Mouse (Mus musculus) limb, embryonic 14.5 days (tissue): ENCODE results near the gene Asap3. TPM values are rescaled to one million over a fixed set of nuclear protein-coding genes. Genes with fewer than 3 reads are reported as not detected.

Experiments used
- ATAC-seq: fragments of 200-750 bp; cut with Nextera tagmentation; 2 replicates; pipeline ENCODE4 v1.8.0; 2017; ENCODE audit warnings: low read depth, moderate number of reproducible peaks, moderate TSS enrichment; ENCODE audit not compliant: low FRiP score
- DNase-seq: peaks from one replicate; pipeline ENCODE4 v3.0.0-alpha.2; 2015; ENCODE audit warnings: low spot score
- H3K27ac ChIP-seq: fragments of 300-500 bp; sonication (generic); replicated peaks from 2 replicates; pipeline ENCODE4 v1.5.1; 2014; ENCODE audit warnings: low read depth, mild to moderate bottlenecking, low read length, moderate library complexity, mixed read lengths
- H3K27me3 ChIP-seq: fragments of 300-500 bp; sonication (generic); 2 replicates; pipeline ENCODE4 v1.6.1; 2014; ENCODE audit warnings: low read length, mixed read lengths; ENCODE audit not compliant: control insufficient read depth, insufficient read depth
- H3K36me3 ChIP-seq: fragments of 300-500 bp; sonication (generic); 2 replicates; pipeline ENCODE4 v1.6.1; 2014; ENCODE audit warnings: mild to moderate bottlenecking, low read length, moderate library complexity, mixed read lengths; ENCODE audit not compliant: control insufficient read depth, insufficient read depth
- H3K4me1 ChIP-seq: fragments of 300-500 bp; sonication (generic); 2 replicates; pipeline ENCODE4 v1.6.1; 2014; ENCODE audit warnings: antibody characterized with exemption, low read length, mixed read lengths; ENCODE audit not compliant: control insufficient read depth, insufficient read depth
- H3K4me2 ChIP-seq: fragments of 300-500 bp; sonication (generic); replicated peaks from 2 replicates; pipeline ENCODE4 v1.6.1; 2014; ENCODE audit warnings: low read depth, mild to moderate bottlenecking, low read length, moderate library complexity; ENCODE audit not compliant: severe bottlenecking
- H3K4me3 ChIP-seq: fragments of 300-500 bp; sonication (generic); replicated peaks from 2 replicates; pipeline ENCODE4 v1.5.1; 2014; ENCODE audit warnings: low read length
- H3K9ac ChIP-seq: fragments of 300-500 bp; sonication (generic); 2 replicates; pipeline ENCODE4 v1.6.1; 2014; ENCODE audit warnings: mild to moderate bottlenecking, low read depth, low read length, moderate library complexity; ENCODE audit not compliant: severe bottlenecking
- H3K9me3 ChIP-seq: fragments of 300-500 bp; sonication (generic); 2 replicates; pipeline ENCODE4 v1.6.1; 2016; ENCODE audit warnings: low read length; ENCODE audit not compliant: control insufficient read depth
- POLR2A ChIP-seq: fragments of 200-500 bp; IDR thresholded peaks from 2 replicates; pipeline ENCODE4 v1.8.0; 2012; ENCODE audit warnings: inconsistent platforms, mild to moderate bottlenecking, moderate library complexity, borderline replicate concordance; ENCODE audit not compliant: insufficient read depth, insufficient read length; ENCODE audit errors: extremely low read depth
- WGBS: fragments of 180-500 bp; shearing (Covaris S2); extraction: QIAGEN DNeasy Blood & Tissue Kit; methylation state at CpG from one replicate; pipeline ENCODE4 v1.1.7; 2014; 5-methylcytosine and 5-hydroxymethylcytosine counted together
- polyA plus RNA-seq, 2 experiments: library from polyadenylated mRNA; depleted of rRNA in 1 of 2; stranded (reverse) in 1 of 2; unstranded in 1 of 2; fragments of >200 nt; fragmentation: Nextera tagmentation in 1 of 2; extraction: Ambion mirVana in 1 of 2; gene quantifications; 2 replicates each; pipeline versions ENCODE4 v1.2.1 to v1.2.3; 2012 to 2014

The Asap3 gene
- polyA plus RNA-seq, 2 experiments, result 12.0 to 22.9 TPM

GRCm38 (mm10) chr4:136193571-136193970, 12.6 kb upstream of the Asap3 start:
- no peaks in the 10 kb centered on the region for H3K27me3 ChIP-seq
- no peak overlapping the region for H3K27ac ChIP-seq
- peaks cover 27% of the 10 kb centered on the region for H3K36me3 ChIP-seq
- no peak overlapping the region for H3K9ac ChIP-seq
- ATAC-seq (no peak), DNase-seq (no peak)
- TF ChIP-seq POLR2A, result no peak
- H3K4me1 ChIP-seq, result no peaks in the 10 kb centered on the region
- H3K4me2 ChIP-seq, result no peak overlapping the region
- H3K4me3 ChIP-seq, result no peak overlapping the region
- no peaks in the 10 kb centered on the region for H3K9me3 ChIP-seq
- WGBS, result 71% methylated on average over 3 of the region's 3 CpGs

- no peaks in the 10 kb centered on the region for H3K9me3 ChIP-seq
- ATAC-seq, result no peak
- no peak for DNase-seq
- no peak overlapping the region for H3K4me3 ChIP-seq
- H3K9ac ChIP-seq, result no peak overlapping the region
- H3K36me3 ChIP-seq, result peaks cover 18% of the 10 kb centered on the region
- no peak overlapping the region for H3K4me2 ChIP-seq
- no peak for TF ChIP-seq POLR2A
- 47% methylated on average over 7 of the region's 7 CpGs for WGBS
- H3K27ac ChIP-seq, result no peak overlapping the region
- H3K27me3 ChIP-seq, result no peaks in the 10 kb centered on the region
- H3K4me1 ChIP-seq, result no peaks in the 10 kb centered on the region
Measured at GRCm38 (mm10) chr4:136195029-136195428, 11.1 kb upstream of the Asap3 start.

- H3K4me2 ChIP-seq, result no peak overlapping the region
- no peak for TF ChIP-seq POLR2A
- H3K4me3 ChIP-seq, result no peak overlapping the region
- H3K27me3 ChIP-seq, result no peaks in the 10 kb centered on the region
- H3K9ac ChIP-seq, result no peak overlapping the region
- no peak overlapping the region for H3K27ac ChIP-seq
- H3K4me1 ChIP-seq, result no peaks in the 10 kb centered on the region
- H3K36me3 ChIP-seq, result peaks cover 16% of the 10 kb centered on the region
- ATAC-seq, result no peak
- 32% methylated on average over 9 of the region's 9 CpGs for WGBS
- H3K9me3 ChIP-seq, result no peaks in the 10 kb centered on the region
- DNase-seq, result no peak
Measured at GRCm38 (mm10) chr4:136195629-136196028, 10.5 kb upstream of the Asap3 start.

- Histone ChIP-seq H3K4me3 (no peak overlapping the region), H3K9me3 (no peaks in the 10 kb centered on the region), H3K4me1 (no peaks in the 10 kb centered on the region), H3K27ac (no peak overlapping the region), H3K36me3 (peaks cover 16% of the 10 kb centered on the region), H3K4me2 (no peak overlapping the region), H3K9ac (no peak overlapping the region), H3K27me3 (no peaks in the 10 kb centered on the region)
- DNase-seq (no peak), ATAC-seq (no peak)
- 76% methylated on average over 10 of the region's 10 CpGs for WGBS
- TF ChIP-seq POLR2A, result no peak
Measured at GRCm38 (mm10) chr4:136196201-136196600, 10.0 kb upstream of the Asap3 start.

GRCm38 (mm10) chr4:136198846-136199245, 7.3 kb upstream of the Asap3 start:
- Histone ChIP-seq H3K9me3 (no peaks in the 10 kb centered on the region), H3K4me1 (peaks cover 4% of the 10 kb centered on the region; the same call in 1 of the 2 replicates), H3K4me2 (no peak overlapping the region), H3K4me3 (no peak overlapping the region), H3K9ac (no peak overlapping the region), H3K27ac (no peak overlapping the region), H3K36me3 (0 out of 2 replicates have a peak, but pooled peaks cover 5% of the 10 kb centered on the region), H3K27me3 (no peaks in the 10 kb centered on the region)
- no peak for ATAC-seq
- no peak for DNase-seq
- no peak for TF ChIP-seq POLR2A
- 76% methylated on average over 7 of the region's 7 CpGs for WGBS

- H3K36me3 ChIP-seq, result no peaks in the 10 kb centered on the region
- H3K9me3 ChIP-seq, result no peaks in the 10 kb centered on the region
- H3K4me3 ChIP-seq, result no peak overlapping the region
- TF ChIP-seq POLR2A, result no peak
- peaks cover 4% of the 10 kb centered on the region; the same call in 1 of the 2 replicates for H3K4me1 ChIP-seq
- WGBS, result 24% methylated on average over 9 of the region's 9 CpGs
- ATAC-seq, result no peak
- peak; percentile 67 for DNase-seq
- no peak overlapping the region for H3K27ac ChIP-seq
- no peaks in the 10 kb centered on the region for H3K27me3 ChIP-seq
- H3K9ac ChIP-seq, result no peak overlapping the region
- no peak overlapping the region for H3K4me2 ChIP-seq
Measured at GRCm38 (mm10) chr4:136199562-136200292, 6.4 kb upstream of the Asap3 start.
